Mouse (Mus musculus) left cerebral cortex, postnatal 14 days (tissue): ENCODE data around the gene Tex22. TPM values are rescaled to one million over a fixed set of nuclear protein-coding genes. Genes with fewer than 3 reads are reported as not detected.

Experiments
- DNase-seq, 2 experiments: peaks; one replicate each; pipeline ENCODE4 v3.0.0; 2021 to 2022; ENCODE audit warnings: low spot score in 2 of 2, mixed read lengths in 1 of 2
- intact Hi-C: fragments of 180-260 bp; cut with DNase I; formaldehyde crosslinking; loops from one replicate; pipeline ENCODE4 v1.15.1; 2025
- total RNA-seq, 2 experiments: library from RNA; stranded (reverse); gene quantifications; 2 replicates each; pipeline ENCODE4 v1.2.3; 2021

The Tex22 gene
- total RNA-seq, 2 experiments from 2014 or later, result 0.31 TPM; not detected in 1

DNA sequence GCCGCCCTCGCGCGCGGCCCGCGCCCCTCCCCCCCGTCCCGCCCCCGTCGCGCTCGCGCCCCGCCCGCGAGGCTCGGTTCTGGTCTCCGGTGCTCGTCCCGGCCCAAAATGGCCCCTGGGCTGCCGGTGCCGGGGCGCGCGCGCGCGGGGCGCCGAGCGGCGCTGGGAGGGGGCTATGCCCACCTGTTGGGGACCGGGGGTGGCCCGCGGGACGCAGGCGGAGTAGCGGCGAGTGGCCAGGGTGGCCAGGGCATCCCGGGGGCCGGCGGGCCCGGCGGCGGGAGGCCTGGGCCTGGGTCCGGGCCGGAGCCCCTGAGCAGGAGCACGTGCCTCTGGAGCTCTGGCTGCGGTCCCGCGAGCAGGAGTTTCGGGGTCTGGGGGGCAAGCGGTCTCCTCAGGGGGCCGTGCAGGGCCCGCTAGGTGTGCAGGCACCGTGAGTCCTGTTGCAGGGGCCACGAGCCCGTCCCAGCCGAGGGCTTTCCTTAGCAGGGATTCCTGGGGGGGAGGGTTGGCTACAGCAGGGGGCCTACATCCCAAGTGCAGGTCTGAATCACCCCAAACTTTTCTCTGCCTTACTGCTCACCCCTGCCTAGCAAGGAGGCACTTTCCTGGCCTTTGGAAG lies 24.3 kb downstream of the Tex22 start:
- DNase-seq, result no peak
- intact Hi-C loops, result no loop called here

DNA sequence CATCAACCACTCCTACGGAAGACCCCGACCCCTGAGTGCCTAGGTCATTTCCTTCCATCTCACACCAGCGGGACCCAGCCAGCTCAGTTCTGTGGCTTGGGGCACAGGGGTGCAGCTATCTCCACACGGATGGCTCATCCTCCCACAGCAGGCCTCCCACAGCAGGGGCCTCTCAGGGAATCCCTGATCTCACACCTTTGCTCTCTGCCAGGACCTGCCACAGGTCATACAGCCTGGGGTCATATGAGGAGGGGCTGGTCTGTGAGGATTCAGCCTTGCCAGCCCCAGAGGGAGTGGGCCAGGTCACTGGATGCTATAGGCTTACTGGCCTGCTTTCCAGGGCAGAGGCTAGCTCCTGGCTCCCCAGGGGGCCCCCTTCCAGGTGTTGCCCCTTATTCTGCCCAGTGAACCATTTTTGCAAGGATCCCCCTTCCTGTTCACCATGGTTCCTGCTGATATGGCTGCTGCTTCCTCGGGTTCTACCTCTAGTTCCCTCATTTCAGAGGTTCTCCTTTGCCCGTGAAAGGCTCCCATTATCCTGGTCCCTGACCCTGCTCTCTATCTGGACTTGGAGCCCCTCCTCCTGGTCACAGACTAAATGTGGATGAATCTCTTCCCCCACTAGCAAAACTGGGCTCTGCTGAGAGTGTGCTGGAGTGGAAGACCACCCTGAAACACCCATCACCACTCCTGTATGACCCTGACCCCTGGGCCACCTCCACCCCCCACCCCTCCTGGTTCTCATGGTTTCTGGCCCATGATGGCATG lies 25.4 kb downstream of the Tex22 start:
- no peak for DNase-seq
- intact Hi-C loops, result loop anchor here (5.0 kb wide), 1 partner anchor 92 kb away; no protein-coding TSS in a partner anchor

DNA sequence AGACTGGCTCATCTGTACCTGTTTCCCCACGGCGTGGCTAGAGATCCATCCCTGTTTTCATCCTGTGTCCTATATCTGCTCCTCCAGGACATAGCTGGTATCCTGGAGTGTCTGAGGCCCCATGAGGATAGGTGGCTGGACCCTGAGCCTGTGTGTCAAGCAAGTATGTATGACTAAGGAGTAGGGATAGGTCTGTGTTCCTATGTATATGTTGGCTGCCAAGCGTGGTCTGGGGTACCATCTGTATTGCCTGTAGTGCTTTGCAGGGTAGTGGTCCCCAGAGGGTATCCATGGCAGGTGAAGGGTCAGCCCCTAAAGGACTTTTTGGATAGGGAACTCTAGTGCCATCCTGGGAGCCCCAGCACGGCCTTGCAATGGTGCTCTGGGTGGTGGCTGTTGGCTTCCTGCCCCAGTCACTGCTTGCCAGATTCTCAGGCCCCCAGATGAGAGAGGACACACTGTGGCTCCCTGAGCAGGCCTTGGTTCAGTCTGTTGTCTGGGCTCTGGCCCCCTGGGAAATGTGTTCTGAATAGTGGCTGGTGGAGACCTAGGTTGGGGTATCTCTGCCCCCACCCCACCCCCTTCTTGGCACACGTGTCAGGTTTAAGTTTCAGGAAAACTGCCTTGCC lies 26.3 kb downstream of the Tex22 start:
- intact Hi-C loops, result loop anchor here (5.0 kb wide), 1 partner anchor 93 kb away; no protein-coding TSS in a partner anchor
- DNase-seq, result no peak

DNA sequence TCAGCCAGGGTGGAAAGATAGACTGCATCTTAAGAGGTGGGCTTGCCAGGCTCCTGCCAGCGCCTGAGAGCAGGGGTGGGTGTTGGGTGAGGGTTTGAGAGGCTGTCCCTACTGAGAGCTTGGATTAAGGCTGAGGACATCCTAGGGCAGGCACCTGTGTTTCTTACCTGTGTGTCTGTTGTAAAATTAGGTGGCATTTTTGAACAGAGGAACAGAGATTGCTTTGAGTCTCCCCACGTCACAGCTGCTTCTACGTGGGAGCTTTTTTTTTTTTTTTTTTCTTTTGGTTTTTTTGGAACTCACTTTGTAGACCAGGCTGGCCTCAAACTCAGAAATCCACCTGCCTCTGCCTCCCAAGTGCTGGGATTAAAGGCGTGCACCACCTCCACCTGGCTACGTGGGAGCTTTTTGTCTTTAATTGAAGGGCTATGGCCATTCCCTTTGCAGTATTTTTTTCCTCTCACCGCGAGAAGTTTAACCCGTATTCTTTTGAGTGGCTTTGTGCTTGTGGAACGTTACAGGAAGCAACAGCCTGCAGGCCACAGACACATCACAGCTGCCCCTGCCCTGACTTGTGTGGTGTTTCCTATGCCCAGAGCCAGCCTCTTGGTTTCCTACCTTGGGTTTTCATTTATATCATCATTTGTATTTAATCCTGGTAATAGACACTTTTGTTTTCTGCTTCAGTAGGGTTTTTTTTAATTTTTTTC lies 27.1 kb downstream of the Tex22 start:
- no peak for DNase-seq
- intact Hi-C loops, result loop anchor here (5.0 kb wide), 1 partner anchor 94 kb away; no protein-coding TSS in a partner anchor

- peak; percentile 68 to 72 for DNase-seq
- intact Hi-C loops, result loop anchor here (5.0 kb wide), 1 partner anchor 95 kb away; no protein-coding TSS in a partner anchor
Measured at GRCm38 (mm10) chr12:113102461-113102860, 28.2 kb downstream of the Tex22 start.

GRCm38 (mm10) chr12:113103846-113104451 lies 29.6 kb downstream of the Tex22 start:
- DNase-seq, result no peak
- intact Hi-C loops, result loop anchor here (5.0 kb wide), 1 partner anchor 97 kb away; no protein-coding TSS in a partner anchor

GRCm38 (mm10) chr12:113106386-113106785 lies 32.1 kb downstream of the Tex22 start:
- DNase-seq, result no peak

DNA sequence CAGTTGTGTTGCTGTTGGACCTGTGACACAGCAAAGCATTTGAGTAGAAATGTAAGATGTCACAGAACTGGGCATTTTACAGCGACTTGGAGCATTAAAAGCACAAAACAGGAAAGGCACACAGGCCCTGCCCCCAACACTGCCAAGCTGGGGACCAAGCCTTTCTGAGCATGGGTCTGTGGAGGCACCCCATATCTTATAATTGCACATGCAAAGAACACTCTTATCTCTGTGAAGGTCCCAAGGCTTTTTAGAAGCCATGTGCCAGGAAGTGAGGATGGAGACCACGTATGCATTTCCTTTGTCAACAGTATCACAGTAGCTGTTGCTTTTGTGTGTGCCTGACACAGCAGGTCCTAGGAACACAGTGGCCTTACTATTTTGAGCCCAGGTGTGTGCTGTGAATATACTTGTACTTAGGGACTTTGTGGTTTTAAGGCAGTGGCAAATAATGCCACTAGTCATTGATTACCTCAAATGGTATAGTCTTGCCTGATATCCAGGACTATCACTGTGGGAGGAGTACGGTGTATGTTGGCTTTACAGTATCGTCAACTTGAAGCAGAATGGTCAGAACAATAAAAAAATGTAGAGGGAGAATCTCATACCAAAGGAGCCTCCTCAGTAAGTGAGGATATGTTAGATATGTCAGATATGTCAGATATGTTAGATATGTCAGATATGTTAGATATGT lies 33.3 kb downstream of the Tex22 start:
- intact Hi-C loops, result no loop called here
- no peak for DNase-seq

More at GRCm38 (mm10) chr12:113106386-113106785, 32.1 kb downstream of the Tex22 start:
- intact Hi-C loops, result no loop called here

GRCm38 (mm10) chr12:113108528-113109283 lies 34.4 kb downstream of the Tex22 start:
- no peak for DNase-seq
- intact Hi-C loops, result no loop called here

DNA sequence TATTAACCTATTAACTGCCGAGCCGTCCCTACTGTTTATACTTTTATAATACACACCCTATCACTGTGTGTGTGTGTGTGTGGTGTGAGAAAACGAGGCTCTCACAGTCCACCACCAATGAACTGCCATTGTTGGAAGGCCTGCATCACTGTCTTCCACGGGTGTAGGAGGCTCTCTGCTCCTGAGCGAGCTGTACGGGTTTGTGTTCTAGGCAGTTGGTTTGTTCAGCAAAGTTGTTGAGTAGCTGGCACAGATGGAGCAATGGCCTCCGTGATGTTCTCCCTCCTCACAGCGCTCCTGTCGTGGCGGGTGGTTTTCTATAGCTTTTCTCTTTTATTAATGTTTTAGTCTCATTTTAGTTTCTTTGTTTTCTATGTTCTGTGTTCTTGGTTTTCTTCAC lies 35.5 kb downstream of the Tex22 start:
- intact Hi-C loops, result no loop called here
- no peak for DNase-seq

DNA sequence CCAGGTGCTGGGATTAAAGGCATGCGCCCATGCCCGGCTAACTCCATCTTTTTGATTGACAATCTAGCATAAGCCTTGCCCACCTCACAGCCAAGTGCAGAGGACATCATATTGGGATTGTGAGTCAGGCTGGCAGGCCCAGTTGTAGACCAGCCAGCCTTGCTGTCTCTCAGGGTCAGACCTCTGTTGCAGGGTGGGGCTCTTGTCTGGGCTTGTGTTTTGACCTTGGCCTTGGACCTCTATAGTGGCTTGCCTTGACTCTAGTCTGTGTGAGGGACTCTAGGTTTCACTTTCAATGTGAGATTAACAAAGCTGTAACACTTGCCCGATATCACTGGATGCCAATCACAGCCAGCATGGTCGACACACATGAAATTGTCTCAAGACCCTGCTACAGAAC lies 39.8 kb downstream of the Tex22 start:
- no peak for DNase-seq
- intact Hi-C loops, result no loop called here

- DNase-seq, result no peak
- intact Hi-C loops, result no loop called here
Measured at GRCm38 (mm10) chr12:113114856-113115538, 40.7 kb downstream of the Tex22 start.

- intact Hi-C loops, result no loop called here
- peak; percentile 82 to 85 for DNase-seq
Measured at GRCm38 (mm10) chr12:113119516-113120410, 45.5 kb downstream of the Tex22 start.

GRCm38 (mm10) chr12:113124726-113125125 lies 50.4 kb downstream of the Tex22 start:
- intact Hi-C loops, result no loop called here

GRCm38 (mm10) chr12:113130732-113131131 lies 56.4 kb downstream of the Tex22 start:
- intact Hi-C loops, result no loop called here
- DNase-seq, result no peak

More at GRCm38 (mm10) chr12:113124726-113125125, 50.4 kb downstream of the Tex22 start:
- DNase-seq, result no peak

GRCm38 (mm10) chr12:113131601-113132000 lies 57.3 kb downstream of the Tex22 start:
- intact Hi-C loops, result no loop called here

More at GRCm38 (mm10) chr12:113131601-113132000, 57.3 kb downstream of the Tex22 start:
- no peak for DNase-seq
